Mouse (Mus musculus) bone marrow macrophage, adult 2 months (primary cell): ENCODE results near the gene Eid3.

Experiments
- CTCF ChIP-seq: IDR thresholded peaks from 2 replicates; pipeline ENCODE4 v1.5.1; 2012; ENCODE audit warnings: low read depth, mild to moderate bottlenecking, low read length, moderate library complexity
- POLR2A ChIP-seq: IDR thresholded peaks from 2 replicates; pipeline ENCODE4 v1.6.1; 2012; ENCODE audit warnings: mild to moderate bottlenecking, low read depth, low read length, borderline replicate concordance

DNA sequence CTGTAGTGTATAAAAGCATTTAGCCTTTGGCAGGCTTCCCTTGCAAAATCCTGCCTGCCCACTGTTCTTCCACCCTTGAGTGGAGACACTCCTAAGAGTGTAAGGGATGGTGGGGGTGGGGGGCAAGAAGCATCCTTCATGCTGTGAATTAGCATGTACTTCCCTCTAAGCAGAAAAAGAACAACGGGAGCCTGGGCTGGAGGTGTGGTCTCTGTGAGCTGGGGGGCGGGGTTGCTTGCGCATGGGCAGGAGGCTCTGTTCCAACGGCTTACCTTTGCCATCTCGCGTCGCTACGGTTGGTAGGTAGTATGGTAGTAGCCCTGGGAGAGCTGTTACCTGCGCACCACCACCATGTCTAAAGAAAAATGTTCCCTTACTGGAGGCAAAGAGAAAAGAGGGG, at the start of gene Eid3:
- TF ChIP-seq CTCF: no peak
- no peak for TF ChIP-seq POLR2A
